Mouse (Mus musculus): Measurements from ENCODE around the gene Catsper3. TPM values are rescaled to one million over a fixed set of nuclear protein-coding genes. Genes with fewer than 3 reads are reported as not detected.

Gene Catsper3
- polyA plus RNA-seq, 1 experiment = not detected

GRCm38 (mm10) chr13:55836786-55837780 lies 52.7 kb downstream of the Catsper3 start:
- H3K4me3 ChIP-seq (ENCODE audit: low read depth, low read length) = no peak overlapping the region
- TF ChIP-seq POLR2A (IDR thresholded peaks at IDR 0.05; ENCODE audit: low read depth, low read length) = no peak
- no peak for TF ChIP-seq CTCF (IDR thresholded peaks at IDR 0.05; ENCODE audit: extremely low read depth, insufficient read length, insufficient replicate concordance, low read depth, low read length)
- H3K27me3 ChIP-seq (ENCODE audit: control insufficient read depth, insufficient read depth, low read length) = peaks cover 37% of the 10 kb centered on the region
- H3K27ac ChIP-seq (ENCODE audit: insufficient read depth, low read depth, low read length) = no peak overlapping the region
- H3K4me1 ChIP-seq (ENCODE audit: control insufficient read depth, insufficient read depth, insufficient read length, low read length) = peaks cover 7% of the 10 kb centered on the region
- H3K36me3 ChIP-seq (ENCODE audit: control insufficient read depth, insufficient read depth, low read length) = no peaks in the 10 kb centered on the region
- WGBS = 47% methylated on average over 32 of the region's 32 CpGs

- TF ChIP-seq POLR2A (IDR thresholded peaks at IDR 0.05; ENCODE audit: low read depth, low read length) = no peak
- no peak for TF ChIP-seq CTCF (IDR thresholded peaks at IDR 0.05; ENCODE audit: extremely low read depth, insufficient read length, insufficient replicate concordance, low read depth, low read length)
- no peak overlapping the region for H3K27ac ChIP-seq (ENCODE audit: insufficient read depth, low read depth, low read length)
- H3K27me3 ChIP-seq (ENCODE audit: control insufficient read depth, insufficient read depth, low read length) = peaks cover 24% of the 10 kb centered on the region
- no peak overlapping the region for H3K4me3 ChIP-seq (ENCODE audit: low read depth, low read length)
- no peaks in the 10 kb centered on the region for H3K36me3 ChIP-seq (ENCODE audit: control insufficient read depth, insufficient read depth, low read length)
- peaks cover 7% of the 10 kb centered on the region for H3K4me1 ChIP-seq (ENCODE audit: control insufficient read depth, insufficient read depth, insufficient read length, low read length)
- 79% methylated on average over 14 of the region's 14 CpGs for WGBS
These were observed 55.9 kb downstream of the Catsper3 start for GRCm38 (mm10) chr13:55840223-55840622.

GRCm38 (mm10) chr13:55843700-55844099 lies 59.3 kb downstream of the Catsper3 start:
- H3K4me3 ChIP-seq (ENCODE audit: low read depth, low read length) = no peak overlapping the region
- peaks cover 14% of the 10 kb centered on the region; the same call in 1 of the 2 replicates for H3K4me1 ChIP-seq (ENCODE audit: control insufficient read depth, insufficient read depth, insufficient read length, low read length)
- no peak overlapping the region for H3K27ac ChIP-seq (ENCODE audit: insufficient read depth, low read depth, low read length)
- TF ChIP-seq POLR2A (IDR thresholded peaks at IDR 0.05; ENCODE audit: low read depth, low read length) (no peak), CTCF (IDR thresholded peaks at IDR 0.05; ENCODE audit: extremely low read depth, insufficient read length, insufficient replicate concordance, low read depth, low read length) (peak; percentile 43; the same call in 1 of the 2 replicates)
- no peaks in the 10 kb centered on the region for H3K27me3 ChIP-seq (ENCODE audit: control insufficient read depth, insufficient read depth, low read length)
- no peaks in the 10 kb centered on the region for H3K36me3 ChIP-seq (ENCODE audit: control insufficient read depth, insufficient read depth, low read length)
- 100% methylated on average over 1 of the region's 1 CpGs for WGBS

GRCm38 (mm10) chr13:55847805-55848204 lies 63.4 kb downstream of the Catsper3 start:
- Histone ChIP-seq H3K27ac (ENCODE audit: insufficient read depth, low read depth, low read length) (no peak overlapping the region), H3K4me3 (ENCODE audit: low read depth, low read length) (peak overlapping the region; percentile 45), H3K27me3 (ENCODE audit: control insufficient read depth, insufficient read depth, low read length) (no peaks in the 10 kb centered on the region), H3K4me1 (ENCODE audit: control insufficient read depth, insufficient read depth, insufficient read length, low read length) (peaks cover 14% of the 10 kb centered on the region; the same call in 1 of the 2 replicates), H3K36me3 (ENCODE audit: control insufficient read depth, insufficient read depth, low read length) (no peaks in the 10 kb centered on the region)
- TF ChIP-seq CTCF (IDR thresholded peaks at IDR 0.05; ENCODE audit: extremely low read depth, insufficient read length, insufficient replicate concordance, low read depth, low read length) (no peak), POLR2A (IDR thresholded peaks at IDR 0.05; ENCODE audit: low read depth, low read length) (no peak)
- WGBS = 5% methylated on average over 10 of the region's 10 CpGs

- no peaks in the 10 kb centered on the region for H3K36me3 ChIP-seq (ENCODE audit: control insufficient read depth, insufficient read depth, low read length)
- H3K4me3 ChIP-seq (ENCODE audit: low read depth, low read length) = no peak overlapping the region
- 11% methylated on average over 13 of the region's 13 CpGs for WGBS
- H3K27ac ChIP-seq (ENCODE audit: insufficient read depth, low read depth, low read length) = peak overlapping the region; percentile 1; the same call in 1 of the 2 replicates
- H3K4me1 ChIP-seq (ENCODE audit: control insufficient read depth, insufficient read depth, insufficient read length, low read length) = peaks cover 14% of the 10 kb centered on the region; the same call in 1 of the 2 replicates
- TF ChIP-seq POLR2A (IDR thresholded peaks at IDR 0.05; ENCODE audit: low read depth, low read length) (no peak), CTCF (IDR thresholded peaks at IDR 0.05; ENCODE audit: extremely low read depth, insufficient read length, insufficient replicate concordance, low read depth, low read length) (no peak)
- H3K27me3 ChIP-seq (ENCODE audit: control insufficient read depth, insufficient read depth, low read length) = no peaks in the 10 kb centered on the region
These were observed 64.3 kb downstream of the Catsper3 start for GRCm38 (mm10) chr13:55848604-55849190.

- WGBS = 90% methylated on average over 5 of the region's 5 CpGs
- Histone ChIP-seq H3K4me1 (ENCODE audit: control insufficient read depth, insufficient read depth, insufficient read length, low read length) (peaks cover 14% of the 10 kb centered on the region; the same call in 1 of the 2 replicates), H3K4me3 (ENCODE audit: low read depth, low read length) (no peak overlapping the region), H3K36me3 (ENCODE audit: control insufficient read depth, insufficient read depth, low read length) (no peaks in the 10 kb centered on the region), H3K27me3 (ENCODE audit: control insufficient read depth, insufficient read depth, low read length) (no peaks in the 10 kb centered on the region), H3K27ac (ENCODE audit: insufficient read depth, low read depth, low read length) (no peak overlapping the region)
- TF ChIP-seq POLR2A (IDR thresholded peaks at IDR 0.05; ENCODE audit: low read depth, low read length) (no peak), CTCF (IDR thresholded peaks at IDR 0.05; ENCODE audit: extremely low read depth, insufficient read length, insufficient replicate concordance, low read depth, low read length) (no peak)
These were observed 66.4 kb downstream of the Catsper3 start for GRCm38 (mm10) chr13:55850726-55851125.

- 73% methylated on average over 3 of the region's 3 CpGs for WGBS
- no peaks in the 10 kb centered on the region for H3K36me3 ChIP-seq (ENCODE audit: control insufficient read depth, insufficient read depth, low read length)
- H3K27ac ChIP-seq (ENCODE audit: insufficient read depth, low read depth, low read length) = no peak overlapping the region
- peaks cover 12% of the 10 kb centered on the region; the same call in 1 of the 2 replicates for H3K4me1 ChIP-seq (ENCODE audit: control insufficient read depth, insufficient read depth, insufficient read length, low read length)
- no peak overlapping the region for H3K4me3 ChIP-seq (ENCODE audit: low read depth, low read length)
- H3K27me3 ChIP-seq (ENCODE audit: control insufficient read depth, insufficient read depth, low read length) = no peaks in the 10 kb centered on the region
- no peak for TF ChIP-seq POLR2A (IDR thresholded peaks at IDR 0.05; ENCODE audit: low read depth, low read length)
- TF ChIP-seq CTCF (IDR thresholded peaks at IDR 0.05; ENCODE audit: extremely low read depth, insufficient read length, insufficient replicate concordance, low read depth, low read length) = peak; percentile 5; the same call in 1 of the 2 replicates
These were observed 67.8 kb downstream of the Catsper3 start for GRCm38 (mm10) chr13:55852205-55852604.

Data from small intestine, adult 2 months (tissue).